In genomic region chr4:117493161-117493568, GRCm38 (mm10) we compare ENCODE assay signal across 8 mouse cellular contexts. TPM values are rescaled to one million over a fixed set of nuclear protein-coding genes. Genes with fewer than 3 reads are reported as not detected.
DNase-seq lines count a peak whose midpoint lies in the region; ATAC-seq and TF ChIP-seq lines count a peak whose summit lies in the region.

No protein-coding gene starts in this region.

- no peak overlapping the region for H3K27ac ChIP-seq in heart, embryonic 10.5 days
- no peak overlapping the region for H3K27ac ChIP-seq in CH12.LX (ENCODE audit: insufficient read depth, low read depth)
- no peak overlapping the region for H3K27ac ChIP-seq in embryonic facial prominence, embryonic 13.5 days
- H3K27ac ChIP-seq in hindbrain, embryonic 16.5 days (ENCODE audit: low read depth, low read length), result 0 out of 2 replicates have a peak overlapping the region, but pooled peaks have one; percentile 23
- H3K27ac ChIP-seq in liver, embryonic 16.5 days (ENCODE audit: low read length), result no peak overlapping the region

- no peak for TF ChIP-seq RAD21 in CH12.LX (IDR thresholded peaks at IDR 0.05; ENCODE audit: low read depth, low read length)

- H3K9ac ChIP-seq in CH12.LX (ENCODE audit: insufficient read depth, low read depth), result no peak overlapping the region
- H3K9ac ChIP-seq in embryonic facial prominence, embryonic 13.5 days, result no peak overlapping the region
- no peak overlapping the region; the same call in 1 of the 2 replicates for H3K9ac ChIP-seq in hindbrain, embryonic 16.5 days (ENCODE audit: low read depth, low read length)
- no peak overlapping the region for H3K9ac ChIP-seq in liver, embryonic 16.5 days (ENCODE audit: low read depth, low read length)

- ATAC-seq in embryonic facial prominence, embryonic 13.5 days (ENCODE audit: insufficient number of reproducible peaks, insufficient read depth, low FRiP score, low TSS enrichment, low read depth), result no peak
- no peak for ATAC-seq in hindbrain, embryonic 16.5 days
- ATAC-seq in liver, embryonic 16.5 days (ENCODE audit: low read depth), result no peak

- peak; percentile 78 for DNase-seq in heart, embryonic 10.5 days (ENCODE audit: low spot score)
- no peak for DNase-seq in heart, postnatal 4 days
- DNase-seq in CH12.LX (ENCODE audit: extremely low read depth), result no peak
- DNase-seq in thymus, postnatal 14 days, result peak; percentile 28
- DNase-seq in urinary bladder, postnatal 4 days (ENCODE audit: low spot score in 2 of 2), result no peak

- no peaks in the 10 kb centered on the region for H3K36me3 ChIP-seq in heart, embryonic 10.5 days
- no peaks in the 10 kb centered on the region for H3K36me3 ChIP-seq in CH12.LX (replicated peaks in 1 of 2; ENCODE audit: control insufficient read depth in 1 of 2, insufficient read depth in 1 of 2, low read length in 1 of 2)
- H3K36me3 ChIP-seq in embryonic facial prominence, embryonic 13.5 days, result no peaks in the 10 kb centered on the region
- H3K36me3 ChIP-seq in hindbrain, embryonic 16.5 days (ENCODE audit: control insufficient read depth, insufficient read depth, low read length), result no peaks in the 10 kb centered on the region
- H3K36me3 ChIP-seq in liver, embryonic 16.5 days (ENCODE audit: control insufficient read depth, insufficient read depth), result no peaks in the 10 kb centered on the region

- TF ChIP-seq POLR2A in CH12.LX (IDR thresholded peaks at IDR 0.05; ENCODE audit: low read depth, low read length), result no peak

- dilution Hi-C loops in CH12.LX (cut with MboI; ENCODE audit: extremely low pct_ligation_motif_present, extremely low pct_unique_long_range_greater_than_20kb, low sequenced_read_pairs), result no loop called here

- H3K4me2 ChIP-seq in CH12.LX (ENCODE audit: insufficient read depth, low read depth, poor library complexity, severe bottlenecking), result peak overlapping the region; percentile 47; the same call in 1 of the 2 replicates
- H3K4me2 ChIP-seq in embryonic facial prominence, embryonic 13.5 days, result peak overlapping the region; percentile 24; the same call in 1 of the 2 replicates
- H3K4me2 ChIP-seq in hindbrain, embryonic 16.5 days (ENCODE audit: low read length), result peak overlapping the region; percentile 58
- H3K4me2 ChIP-seq in liver, embryonic 16.5 days (ENCODE audit: low read depth, low read length), result peak overlapping the region; percentile 81

- peaks cover 33% of the 10 kb centered on the region for H3K4me1 ChIP-seq in heart, embryonic 10.5 days
- H3K4me1 ChIP-seq in CH12.LX (ENCODE audit: control insufficient read depth in 1 of 2, insufficient read depth in 2 of 2), result peaks cover 0 to 10% of the 10 kb centered on the region in 2 experiments; a peak in 2 of 4 replicates
- peaks cover 37% of the 10 kb centered on the region for H3K4me1 ChIP-seq in embryonic facial prominence, embryonic 13.5 days
- H3K4me1 ChIP-seq in hindbrain, embryonic 16.5 days (ENCODE audit: control insufficient read depth, insufficient read depth, low read depth, low read length), result peaks cover 29% of the 10 kb centered on the region
- peaks cover 27% of the 10 kb centered on the region for H3K4me1 ChIP-seq in liver, embryonic 16.5 days (ENCODE audit: control insufficient read depth, low read depth, low read length)

- in situ Hi-C loops in CH12.LX (cut with MboI; ENCODE audit: low pct_ligation_motif_present, low pct_unique_long_range_greater_than_20kb, low sequenced_read_pairs), result no loop called here

- peaks cover 77% of the 10 kb centered on the region for H3K27me3 ChIP-seq in heart, embryonic 10.5 days (ENCODE audit: insufficient read depth, poor library complexity, severe bottlenecking)
- H3K27me3 ChIP-seq in CH12.LX (replicated peaks), result peaks cover 3% of the 10 kb centered on the region
- peaks cover 93% of the 10 kb centered on the region for H3K27me3 ChIP-seq in embryonic facial prominence, embryonic 13.5 days
- H3K27me3 ChIP-seq in hindbrain, embryonic 16.5 days (replicated peaks; ENCODE audit: control insufficient read depth, insufficient read depth, low read length), result peaks cover 31% of the 10 kb centered on the region
- peaks cover 90% of the 10 kb centered on the region for H3K27me3 ChIP-seq in liver, embryonic 16.5 days (ENCODE audit: control insufficient read depth, insufficient read depth, low read depth, low read length)

- WGBS in heart, embryonic 10.5 days, result 2% methylated on average over 17 of the region's 17 CpGs
- 4% methylated on average over 17 of the region's 17 CpGs for WGBS in embryonic facial prominence, embryonic 13.5 days
- WGBS in hindbrain, embryonic 16.5 days, result 4% methylated on average over 17 of the region's 17 CpGs
- WGBS in liver, embryonic 16.5 days (ENCODE audit: insufficient replicate concordance), result under 1% methylated on average over 17 of the region's 17 CpGs

- TF ChIP-seq CTCF in CH12.LX (conservative IDR thresholded peaks at IDR 0.05 in 1 of 2, IDR thresholded peaks at IDR 0.05 in 1 of 2; ENCODE audit: low read depth in 2 of 2, low read length in 2 of 2), result no peak

- H3K9me3 ChIP-seq in heart, embryonic 10.5 days, result no peaks in the 10 kb centered on the region
- H3K9me3 ChIP-seq in CH12.LX (replicated peaks; ENCODE audit: low read length), result peaks cover 28% of the 10 kb centered on the region
- no peaks in the 10 kb centered on the region for H3K9me3 ChIP-seq in embryonic facial prominence, embryonic 13.5 days
- H3K9me3 ChIP-seq in hindbrain, embryonic 16.5 days (ENCODE audit: control insufficient read depth, low read length), result no peaks in the 10 kb centered on the region
- no peaks in the 10 kb centered on the region for H3K9me3 ChIP-seq in liver, embryonic 16.5 days (replicated peaks; ENCODE audit: control insufficient read depth, low read length)

- peak overlapping the region; percentile 71 for H3K4me3 ChIP-seq in heart, embryonic 10.5 days
- no peak overlapping the region for H3K4me3 ChIP-seq in CH12.LX (replicated peaks in 1 of 3; ENCODE audit: low read depth in 2 of 3, low read length in 2 of 3, poor library complexity in 1 of 3)
- peak overlapping the region; percentile 2; the same call in 1 of the 2 replicates for H3K4me3 ChIP-seq in embryonic facial prominence, embryonic 13.5 days
- peak overlapping the region; percentile 30 for H3K4me3 ChIP-seq in hindbrain, embryonic 16.5 days (ENCODE audit: low read length)
- H3K4me3 ChIP-seq in liver, embryonic 16.5 days (ENCODE audit: low read depth, low read length), result peak overlapping the region; percentile 64

- TF ChIP-seq EP300 in CH12.LX (IDR thresholded peaks at IDR 0.05; ENCODE audit: low read length), result no peak

- H3K79me2 ChIP-seq in CH12.LX (replicated peaks; ENCODE audit: control insufficient read depth, extremely low read depth, insufficient read depth, poor library complexity, severe bottlenecking), result no peaks in the 10 kb centered on the region

TF ChIP-seq in CH12.LX, 34 proteins besides CTCF, POLR2A, EP300 and RAD21:
- TF ChIP-seq MYC (IDR thresholded peaks at IDR 0.05; ENCODE audit: low read depth, low read length) (no peak), JUN (IDR thresholded peaks at IDR 0.05; ENCODE audit: insufficient read depth, low read depth, low read length) (no peak), POLR2AphosphoS2 (IDR thresholded peaks at IDR 0.05; ENCODE audit: low read depth, low read length) (no peak), KAT2A (IDR thresholded peaks at IDR 0.05; ENCODE audit: insufficient replicate concordance, low read length) (no peak), ZKSCAN1 (IDR thresholded peaks at IDR 0.05; ENCODE audit: borderline replicate concordance, low read depth, low read length) (no peak), MAZ (IDR thresholded peaks at IDR 0.05; ENCODE audit: low read depth, low read length) (no peak)

RNA-seq across cellular contexts. Expression of gene Rnf220, which starts 3.7 kb away (rescaled TPM):
- 56.5 and 76.1 TPM in 2 replicates for polyA plus RNA-seq in heart, embryonic 10.5 days (2016; fragmentation: Nextera tagmentation; extraction: Ambion mirVana)
- total RNA-seq in heart, postnatal 4 days (2021), result 10 to 100 TPM; 45.8 to 46.7 TPM
- total RNA-seq in CH12.LX (2012; rRNA removed) (78.7 and 86.8 TPM in 2 replicates), CH12.LX (2014; rRNA removed) (64.4 and 67.2 TPM in 2 replicates)
- polyA plus RNA-seq in CH12.LX (2012; ENCODE audit: insufficient read length, low read depth), result 117 and 122 TPM in 2 replicates
- 86.7 and 89.9 TPM in 2 replicates for polyA plus RNA-seq in embryonic facial prominence, embryonic 13.5 days (2015; fragmentation: Nextera tagmentation; extraction: Ambion mirVana)
- 109 and 114 TPM in 2 replicates for polyA plus RNA-seq in hindbrain, embryonic 16.5 days (2015; fragmentation: Nextera tagmentation; extraction: Ambion mirVana)
- 21.5 and 21.6 TPM in 2 replicates for polyA plus RNA-seq in liver, embryonic 16.5 days (2015; fragmentation: Nextera tagmentation; extraction: Ambion mirVana)

RNA-seq across cellular contexts. Expression of gene Eri3, which starts 57.0 kb away (rescaled TPM):
- 108 and 118 TPM in 2 replicates for polyA plus RNA-seq in heart, embryonic 10.5 days (2016; fragmentation: Nextera tagmentation; extraction: Ambion mirVana)
- 10 to 100 TPM; 81.4 to 92.0 TPM for total RNA-seq in heart, postnatal 4 days (2021)
- total RNA-seq in CH12.LX (2012; rRNA removed) (31.6 and 38.0 TPM in 2 replicates), CH12.LX (2014; rRNA removed) (28.4 and 31.2 TPM in 2 replicates)
- polyA plus RNA-seq in CH12.LX (2012; ENCODE audit: insufficient read length, low read depth), result 31.1 and 31.9 TPM in 2 replicates
- 166 and 168 TPM in 2 replicates for polyA plus RNA-seq in embryonic facial prominence, embryonic 13.5 days (2015; fragmentation: Nextera tagmentation; extraction: Ambion mirVana)
- 254 and 276 TPM in 2 replicates for polyA plus RNA-seq in hindbrain, embryonic 16.5 days (2015; fragmentation: Nextera tagmentation; extraction: Ambion mirVana)
- polyA plus RNA-seq in liver, embryonic 16.5 days (2015; fragmentation: Nextera tagmentation; extraction: Ambion mirVana), result 24.7 and 26.8 TPM in 2 replicates

Comparison
In these comparisons a context has a peak if more than half of its experiments do, and no peak if none do; other contexts are left out.
1. DNase-seq: peak in heart, embryonic 10.5 days (single experiment) and thymus, postnatal 14 days (single experiment); none in heart, postnatal 4 days (single experiment), CH12.LX (single experiment) and urinary bladder, postnatal 4 days (0 of 2).
2. H3K4me3 ChIP-seq: peak in heart, embryonic 10.5 days (single experiment), embryonic facial prominence, embryonic 13.5 days (single experiment), hindbrain, embryonic 16.5 days (single experiment) and liver, embryonic 16.5 days (single experiment); none in CH12.LX (0 of 3).
3. H3K4me2 ChIP-seq: peak in every context shown above with its lines; median percentile 81 in liver, embryonic 16.5 days; 58 in hindbrain, embryonic 16.5 days; 47 in CH12.LX; 24 in embryonic facial prominence, embryonic 13.5 days.